Mouse (Mus musculus): ENCODE measurements at regions not wholly inside any gene's neighbourhood (a gene's known extent, or its start where the extent isn't known, plus 50 kb on each side); places are given as distances from the start of the nearest gene placed in this dataset.
"Not testable (repeated sequence)": the region's sequence is repeated elsewhere in the genome, so short reads cannot be mapped to it uniquely, and the experiment has no call there.

- DNase-seq (ENCODE audit: low read depth, low spot score), result no peak
Observed at GRCm38 (mm10) chr2:117450172-117450865, 107.5 kb upstream of the Rasgrp1 start.

GRCm38 (mm10) chr2:117451818-117452217, 109.0 kb upstream of the Rasgrp1 start:
- no peak for DNase-seq (ENCODE audit: low read depth, low spot score)

- DNase-seq (ENCODE audit: low read depth, low spot score), result no peak
Observed at GRCm38 (mm10) chr2:117455021-117455739, 112.4 kb upstream of the Rasgrp1 start.

GRCm38 (mm10) chr2:117455740-117456455, 113.1 kb upstream of the Rasgrp1 start:
- DNase-seq (ENCODE audit: low read depth, low spot score), result no peak

GRCm38 (mm10) chr2:117456456-117457020, 113.7 kb upstream of the Rasgrp1 start:
- DNase-seq (ENCODE audit: low read depth, low spot score), result no peak

GRCm38 (mm10) chr2:117461541-117462290, 118.9 kb upstream of the Rasgrp1 start:
- DNase-seq (ENCODE audit: low read depth, low spot score), result no peak

GRCm38 (mm10) chr2:117474885-117475542, 132.2 kb upstream of the Rasgrp1 start:
- no peak for DNase-seq (ENCODE audit: low read depth, low spot score)

GRCm38 (mm10) chr2:117475561-117475960, 132.8 kb upstream of the Rasgrp1 start:
- no peak for DNase-seq (ENCODE audit: low read depth, low spot score)

GRCm38 (mm10) chr2:117477503-117477902, 134.7 kb upstream of the Rasgrp1 start:
- not testable (repeated sequence) for DNase-seq (ENCODE audit: low read depth, low spot score)

GRCm38 (mm10) chr2:117479244-117480009, 136.6 kb upstream of the Rasgrp1 start:
- not testable (repeated sequence) for DNase-seq (ENCODE audit: low read depth, low spot score)

GRCm38 (mm10) chr2:117486447-117486846, 143.6 kb upstream of the Rasgrp1 start:
- DNase-seq (ENCODE audit: low read depth, low spot score), result peak; percentile 21

GRCm38 (mm10) chr2:117498565-117498964, 155.8 kb upstream of the Rasgrp1 start:
- no peak for DNase-seq (ENCODE audit: low read depth, low spot score)

- DNase-seq (ENCODE audit: low read depth, low spot score), result no peak
Observed at GRCm38 (mm10) chr2:117502611-117503010, 159.8 kb upstream of the Rasgrp1 start.

- no peak for DNase-seq (ENCODE audit: low read depth, low spot score)
Observed at GRCm38 (mm10) chr2:117511737-117512136, 168.9 kb upstream of the Rasgrp1 start.

- peak; percentile 2 for DNase-seq (ENCODE audit: low read depth, low spot score)
Observed at GRCm38 (mm10) chr2:117512551-117512950, 169.8 kb upstream of the Rasgrp1 start.

GRCm38 (mm10) chr2:117524437-117524836, 181.6 kb upstream of the Rasgrp1 start:
- no peak for DNase-seq (ENCODE audit: low read depth, low spot score)

GRCm38 (mm10) chr2:117538865-117539264, 196.1 kb upstream of the Rasgrp1 start:
- no peak for DNase-seq (ENCODE audit: low read depth, low spot score)

GRCm38 (mm10) chr2:117539285-117539684, 196.5 kb upstream of the Rasgrp1 start:
- no peak for DNase-seq (ENCODE audit: low read depth, low spot score)

- peak; percentile 32 for DNase-seq (ENCODE audit: low read depth, low spot score)
Observed at GRCm38 (mm10) chr2:117541471-117541870, 198.7 kb upstream of the Rasgrp1 start.

- peak; percentile 18 for DNase-seq (ENCODE audit: low read depth, low spot score)
Observed at GRCm38 (mm10) chr2:117542298-117542697, 199.5 kb upstream of the Rasgrp1 start.

Data from skeletal muscle tissue, adult 2 months (tissue).